Mouse (Mus musculus) ES-CJ7 (cell line): ENCODE measurements around the gene Phf11c.
"Not testable (repeated sequence)": the region's sequence is repeated elsewhere in the genome, so short reads cannot be mapped to it uniquely, and the experiment has no call there.

Experiments used
- DNase-seq: peaks from one replicate; pipeline ENCODE4 v3.0.0; 2011; ENCODE audit warnings: low read depth, low spot score

Phf11c gene

DNA sequence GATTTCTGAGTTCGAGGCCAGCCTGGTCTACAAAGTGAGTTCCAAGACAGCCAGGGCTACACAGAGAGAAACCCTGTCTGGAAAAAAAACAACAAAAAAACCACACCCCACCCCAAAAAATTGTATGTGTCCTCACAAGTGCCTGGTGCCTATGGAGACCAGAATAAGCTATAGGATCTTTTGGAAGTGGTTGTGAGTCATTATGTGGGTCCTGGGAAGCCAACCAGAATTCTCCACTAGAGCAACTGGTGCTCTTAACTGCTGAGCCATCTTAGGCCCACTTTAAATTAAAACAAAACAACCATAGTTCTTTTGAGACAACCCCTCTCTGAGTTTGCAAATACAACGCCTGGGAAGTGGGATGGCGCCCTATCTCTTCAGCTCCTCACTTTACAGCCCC is at the start of gene Phf11c:
Gene Phf11c (minus strand): TSS at position 101 of the 400 bp plus-strand sequence.
- DNase-seq = no peak

DNA sequence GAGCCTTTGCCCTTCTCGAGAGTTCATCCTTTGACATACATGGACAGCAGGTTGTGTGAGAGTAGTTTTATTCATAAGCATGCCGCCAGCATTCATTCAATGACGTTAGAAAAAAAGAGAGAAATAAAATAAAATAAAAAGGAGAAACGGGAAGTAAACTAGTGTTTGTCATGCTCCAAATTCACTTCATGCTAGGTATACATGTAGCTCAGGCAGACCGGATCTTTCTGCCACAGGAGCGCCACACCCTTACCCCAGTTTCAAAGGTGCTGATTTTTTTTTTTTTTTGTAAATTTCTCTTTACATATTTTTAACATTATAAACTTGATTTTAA is 46.3 kb upstream of the Phf11c start:
- DNase-seq = no peak

DNA sequence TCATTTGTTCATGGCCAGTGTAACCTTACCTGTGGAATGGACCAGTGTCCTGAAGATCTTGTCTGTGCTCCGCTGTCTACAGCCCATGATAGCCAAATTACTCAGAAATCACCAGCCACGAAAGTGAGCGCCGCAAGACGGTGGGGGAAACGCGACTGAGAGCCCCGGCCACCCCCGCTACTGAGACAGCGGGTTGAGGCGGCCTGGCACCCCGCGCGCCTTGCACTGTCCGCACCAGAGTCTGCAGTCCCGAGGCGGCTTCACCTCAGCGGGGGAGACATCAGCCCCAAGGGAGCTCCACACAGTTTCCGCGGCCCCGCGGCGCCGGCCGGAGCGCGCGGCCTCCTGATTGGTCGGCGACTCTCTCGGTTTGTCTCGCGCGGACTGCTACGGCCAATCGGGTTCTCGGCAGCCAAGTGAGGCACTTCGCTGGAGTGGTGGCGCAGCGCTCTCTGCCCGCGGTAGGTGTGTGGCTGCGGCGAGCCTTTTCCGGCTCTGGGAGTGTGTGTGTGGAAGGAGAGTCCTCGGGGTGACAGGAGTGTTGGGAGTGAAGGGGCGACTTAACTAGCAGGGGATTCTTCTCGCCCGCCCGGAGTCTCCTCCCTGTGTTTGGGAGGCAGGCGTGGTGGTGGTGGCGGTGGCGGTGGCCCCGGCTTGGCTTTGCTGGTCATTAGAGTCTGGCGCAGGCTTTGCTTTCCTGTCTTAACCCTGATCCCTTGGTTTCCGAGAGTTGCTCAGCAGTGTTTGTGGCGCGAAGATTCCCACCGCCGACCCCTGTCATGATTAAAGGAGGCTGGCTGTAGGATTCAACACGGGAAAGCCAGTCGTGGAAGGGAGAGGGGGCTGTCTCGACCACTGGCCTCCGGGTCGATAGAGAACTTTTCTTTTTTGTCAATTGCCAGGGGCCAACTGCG is 45.6 kb upstream of the Phf11c start, which contains the start of the genes Setdb2 and Cab39l:
Gene Setdb2 (minus strand): TSS at position 327 of the 914 bp plus-strand sequence.
Gene Cab39l (plus strand): TSS at position 415 of the 914 bp plus-strand sequence.
- peak; percentile 91 for DNase-seq

DNA sequence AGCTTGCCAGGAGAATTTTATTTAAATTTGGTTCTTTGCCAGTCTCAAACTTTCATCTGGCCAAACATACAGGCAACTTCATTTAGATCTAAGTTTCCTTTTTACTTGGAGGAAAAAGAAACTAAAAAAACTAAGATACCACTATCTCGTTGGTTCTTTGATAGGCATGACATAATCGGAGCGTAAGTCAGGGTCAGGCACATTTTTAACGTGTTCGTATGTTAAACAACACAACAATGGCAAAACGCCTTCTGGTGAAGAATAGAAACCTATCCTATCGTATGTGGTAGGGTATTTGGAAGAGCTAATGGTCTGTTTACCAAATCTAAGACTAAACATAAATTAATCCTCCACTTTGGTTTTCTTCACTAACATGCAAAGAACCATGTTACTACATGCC is 44.9 kb upstream of the Phf11c start:
- DNase-seq = no peak

DNA sequence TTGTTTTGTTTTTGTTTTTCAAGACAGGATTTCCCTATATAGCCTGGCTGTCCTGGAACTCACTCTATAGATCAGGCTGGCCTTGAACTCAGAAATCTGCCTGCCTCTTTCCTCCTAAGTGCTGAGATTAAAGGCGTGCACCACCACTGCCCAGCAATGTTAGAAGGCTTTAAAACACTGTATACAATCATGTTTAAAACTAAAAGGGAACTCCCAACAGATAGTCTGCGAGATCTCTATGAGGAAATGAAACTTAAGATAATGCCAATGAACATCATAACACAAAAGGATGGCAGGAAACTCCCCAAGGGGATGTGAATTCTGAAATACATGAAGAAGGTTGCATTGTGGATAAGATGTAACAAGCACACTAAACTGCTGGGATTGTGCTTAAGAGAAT is 43.3 kb upstream of the Phf11c start:
- no peak for DNase-seq

DNA sequence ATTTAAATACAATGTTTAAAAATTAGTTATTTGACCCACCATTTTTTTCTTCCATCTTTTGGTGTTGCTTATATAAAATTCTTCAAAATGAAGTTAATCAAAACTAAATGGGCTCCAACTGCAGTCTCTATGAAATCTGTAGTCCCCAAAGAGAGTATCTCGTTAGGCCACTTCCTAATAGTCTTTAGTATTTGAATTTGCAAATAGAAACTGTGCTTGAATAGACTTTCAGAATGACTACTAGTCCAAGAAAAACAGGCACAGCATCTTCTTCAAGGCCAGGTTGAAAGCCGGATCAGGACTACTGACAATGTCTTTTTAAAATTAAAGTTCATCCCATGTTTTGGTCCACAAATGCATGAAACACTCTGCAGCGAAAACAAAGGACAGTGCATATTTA is 42.2 kb upstream of the Phf11c start:
- no peak for DNase-seq

DNA sequence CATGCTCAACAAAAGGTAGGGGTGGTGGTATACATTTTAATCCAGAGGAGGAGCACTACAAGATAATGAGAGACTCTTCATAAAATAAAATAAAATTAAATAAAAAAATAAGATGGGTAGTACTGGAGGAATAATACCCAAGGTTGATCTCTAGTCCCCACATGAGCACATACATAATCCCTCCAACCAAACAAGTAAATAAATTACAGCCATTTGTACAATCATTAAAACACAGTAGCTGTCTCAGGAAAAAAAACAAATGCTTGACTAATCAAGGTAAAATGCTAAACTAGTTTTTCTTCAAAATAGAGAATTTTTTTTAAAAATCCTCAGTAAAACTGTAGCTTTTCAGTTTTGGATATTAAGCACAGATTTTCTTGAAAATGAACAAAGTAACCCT is 40.0 kb upstream of the Phf11c start:
- DNase-seq = no peak

DNA sequence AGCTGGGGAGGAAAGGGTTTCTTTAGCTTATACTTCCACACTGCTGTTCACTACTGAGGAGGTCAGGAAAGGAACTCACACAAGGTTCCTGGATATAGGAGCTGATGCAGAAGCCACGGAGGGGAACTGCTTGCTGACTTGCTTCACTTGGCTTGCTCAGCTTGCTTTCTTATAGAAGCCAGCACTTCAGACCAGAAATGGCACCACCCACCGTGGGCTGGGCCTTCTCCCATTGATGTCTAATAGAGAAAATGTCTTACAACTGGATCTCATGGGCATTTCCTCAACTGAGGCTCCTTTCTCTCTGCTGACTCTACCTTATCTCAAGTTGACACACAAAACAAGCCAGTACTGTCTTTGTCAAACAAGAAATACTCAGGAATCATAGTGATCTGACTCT is 38.7 kb upstream of the Phf11c start:
- no peak for DNase-seq

DNA sequence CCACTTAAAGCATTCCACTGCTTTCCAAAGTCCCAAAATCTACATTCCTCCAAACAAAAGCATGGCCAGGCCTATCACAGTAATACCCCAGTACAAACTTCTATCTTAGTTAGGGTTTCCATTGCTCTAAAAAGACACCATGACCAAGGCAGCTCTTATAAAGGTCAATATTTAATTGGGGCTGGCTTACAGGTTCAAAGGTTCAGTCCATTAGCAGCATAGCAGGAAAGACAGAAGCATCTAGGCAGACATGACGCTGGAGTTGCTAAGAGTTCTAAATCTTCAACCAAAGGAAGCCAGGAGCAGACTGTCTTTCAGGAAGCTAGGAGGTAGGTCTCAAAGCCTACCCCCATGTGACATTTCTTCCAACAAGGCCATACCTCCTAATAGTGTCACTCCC is 35.4 kb upstream of the Phf11c start:
- DNase-seq = no peak

DNA sequence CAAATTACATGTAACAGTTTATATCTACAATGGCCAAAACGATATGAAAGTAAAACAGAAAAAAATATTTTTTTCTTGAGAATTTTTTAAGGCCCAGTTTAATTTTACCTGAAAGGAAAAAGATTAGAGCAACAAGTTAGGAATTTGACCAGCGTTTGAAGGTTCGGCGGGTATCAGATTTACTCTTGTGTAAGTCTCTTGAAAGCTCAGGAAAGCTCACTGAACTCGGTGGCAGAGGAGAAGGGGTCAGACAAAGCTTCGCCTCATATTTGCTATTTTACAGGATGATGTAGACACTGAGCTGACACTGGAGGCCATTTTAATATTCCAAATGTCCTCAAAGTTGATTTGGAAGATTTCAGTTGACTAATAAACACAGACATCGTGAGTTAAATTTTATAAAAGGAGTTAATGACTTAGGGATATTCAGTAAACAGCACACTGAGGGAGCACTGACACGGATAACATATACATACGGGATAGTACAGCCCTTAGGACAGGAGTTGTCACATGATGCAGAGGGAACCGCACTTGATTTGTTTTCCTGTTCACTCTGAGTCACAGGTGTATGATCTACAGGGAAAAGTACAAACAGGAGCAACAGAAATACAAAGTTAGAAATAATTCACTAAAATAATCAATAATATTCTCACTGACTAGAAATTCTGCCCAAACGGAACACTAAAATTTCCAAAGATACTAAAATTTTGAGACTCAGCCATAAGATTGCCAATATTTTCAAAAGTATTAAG is 27.9 kb upstream of the Phf11c start:
- no peak for DNase-seq

DNA sequence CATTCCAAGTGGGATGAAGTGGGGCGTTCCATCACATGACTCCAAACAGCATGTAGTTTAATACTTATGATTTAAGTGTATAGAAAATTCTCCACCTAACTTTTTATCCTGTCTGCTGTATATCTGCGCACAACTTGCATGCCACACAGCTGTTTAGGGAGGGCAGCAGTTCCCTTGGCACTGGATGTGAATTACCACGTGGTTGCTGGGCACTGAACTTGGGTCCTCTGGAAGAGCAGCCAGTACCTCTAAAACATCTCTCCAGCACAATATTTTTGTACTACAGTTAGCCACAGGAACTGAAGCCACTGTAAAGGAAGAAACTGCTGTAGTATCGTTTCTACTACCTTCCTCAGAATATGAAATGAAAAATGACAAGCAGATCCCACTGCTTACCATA is 23.0 kb upstream of the Phf11c start:
- no peak for DNase-seq

DNA sequence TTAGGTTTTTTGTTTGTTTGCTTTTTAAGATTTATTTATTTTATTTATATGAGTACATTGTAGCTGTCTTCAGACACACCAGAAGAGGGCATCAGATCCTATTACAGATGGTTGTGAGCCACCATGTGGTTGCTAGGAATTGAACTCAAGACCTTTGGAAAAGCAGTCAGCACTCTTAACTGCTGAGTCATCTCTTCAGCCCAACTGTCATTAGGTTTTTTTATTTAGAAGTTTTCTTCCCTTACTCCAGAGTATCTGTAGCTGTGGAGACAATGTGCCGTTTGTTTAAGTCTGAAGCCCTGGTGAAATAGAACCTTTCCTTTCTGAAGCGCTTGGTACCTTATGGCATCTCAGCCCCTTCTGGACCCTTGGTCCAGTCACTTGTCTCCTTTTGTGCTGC is 19.8 kb upstream of the Phf11c start:
- not testable (repeated sequence) for DNase-seq

DNA sequence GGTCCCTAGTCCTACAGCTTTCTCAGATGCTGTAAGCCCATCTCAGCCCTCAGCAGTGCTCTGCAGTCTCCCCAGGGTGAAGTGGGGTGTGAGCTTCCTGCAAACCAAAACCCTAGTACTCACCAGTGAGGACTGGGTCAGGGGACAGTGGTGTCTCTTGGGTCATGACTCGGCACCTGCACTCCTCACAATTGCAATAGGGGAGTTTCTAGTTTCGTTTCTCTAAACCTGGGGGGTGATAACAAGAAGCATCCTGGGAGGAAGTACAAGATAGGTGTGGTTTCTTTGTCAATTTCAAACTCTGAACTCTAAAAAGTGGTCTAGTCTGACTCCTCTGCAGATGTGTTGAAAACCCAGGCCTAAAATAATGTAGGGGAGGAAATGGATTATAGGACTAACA is 1.8 kb upstream of the Phf11c start:
- no peak for DNase-seq

DNA sequence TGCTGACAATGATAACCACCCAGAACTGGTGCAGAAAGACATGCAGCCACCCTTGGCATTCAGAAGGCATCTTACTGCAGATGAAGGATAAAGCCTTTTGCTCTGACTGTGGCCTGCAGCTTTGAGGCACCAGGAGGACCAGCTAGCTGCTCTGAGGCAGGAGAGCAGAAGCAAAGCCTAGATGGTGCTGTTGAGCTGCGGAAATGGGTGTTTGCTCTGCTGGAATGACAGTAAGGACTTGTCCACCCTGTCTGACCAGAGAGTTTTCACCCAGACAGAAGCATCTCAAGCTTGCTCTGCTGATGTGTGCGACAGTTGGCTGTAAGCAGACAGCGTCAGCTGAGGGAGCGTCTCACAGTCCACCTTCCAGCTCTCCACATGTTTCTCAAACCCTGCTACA is 5.0 kb downstream of the Phf11c start:
- not testable (repeated sequence) for DNase-seq

DNA sequence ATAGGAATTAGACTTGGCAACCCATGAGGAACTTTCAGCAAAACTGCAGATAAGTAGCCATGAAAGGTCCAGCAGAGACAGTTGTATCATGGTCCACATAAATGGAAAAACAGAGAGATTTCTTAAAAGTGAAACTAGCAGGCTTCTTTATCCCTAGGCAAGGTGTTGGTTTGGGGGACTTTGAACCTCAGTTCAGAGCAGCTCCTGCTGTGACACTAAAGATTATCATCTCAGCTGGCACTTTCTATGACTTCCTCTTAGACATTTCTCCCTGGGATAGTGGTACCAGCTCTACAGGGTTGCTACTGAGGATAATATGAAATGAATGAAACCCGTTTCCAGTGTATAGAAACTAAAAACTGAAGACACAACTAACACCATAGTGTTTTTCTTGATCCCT is 5.6 kb downstream of the Phf11c start:
- no peak for DNase-seq

DNA sequence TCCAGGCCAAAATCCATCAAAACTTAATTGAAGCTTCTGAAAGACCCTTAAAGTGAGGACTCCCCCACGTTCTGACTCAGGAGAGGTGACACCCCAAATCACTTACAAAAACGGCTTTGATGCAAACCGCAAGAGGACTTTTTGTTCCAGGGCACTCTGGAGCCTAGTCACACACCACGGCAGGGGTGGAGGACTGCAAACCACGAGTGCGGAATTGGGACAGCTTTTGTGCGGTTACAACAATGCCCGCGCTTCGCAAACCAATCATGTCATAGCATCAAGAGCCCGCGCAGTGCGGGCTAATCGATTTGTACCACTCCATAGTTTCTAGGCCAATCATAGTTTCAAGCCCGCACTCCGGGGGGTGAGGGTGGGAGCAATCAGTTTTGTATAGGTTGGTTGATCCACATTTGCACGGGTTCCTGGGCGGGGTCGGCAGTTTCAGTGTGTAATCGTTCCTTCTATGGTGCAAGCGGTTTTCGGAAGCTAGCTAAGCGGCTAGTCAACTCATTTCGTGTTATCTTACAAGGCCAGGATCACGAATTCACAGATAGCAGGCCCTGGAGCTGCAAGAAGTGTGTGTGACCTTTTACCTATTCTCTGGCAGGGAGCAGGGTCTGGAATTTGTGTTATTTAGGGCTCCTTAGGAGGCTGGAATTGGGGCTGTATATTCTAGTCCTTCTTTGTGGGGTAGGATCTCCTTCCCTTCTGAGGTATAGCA is 24.7 kb downstream of the Phf11c start:
- DNase-seq = peak; percentile 96

DNA sequence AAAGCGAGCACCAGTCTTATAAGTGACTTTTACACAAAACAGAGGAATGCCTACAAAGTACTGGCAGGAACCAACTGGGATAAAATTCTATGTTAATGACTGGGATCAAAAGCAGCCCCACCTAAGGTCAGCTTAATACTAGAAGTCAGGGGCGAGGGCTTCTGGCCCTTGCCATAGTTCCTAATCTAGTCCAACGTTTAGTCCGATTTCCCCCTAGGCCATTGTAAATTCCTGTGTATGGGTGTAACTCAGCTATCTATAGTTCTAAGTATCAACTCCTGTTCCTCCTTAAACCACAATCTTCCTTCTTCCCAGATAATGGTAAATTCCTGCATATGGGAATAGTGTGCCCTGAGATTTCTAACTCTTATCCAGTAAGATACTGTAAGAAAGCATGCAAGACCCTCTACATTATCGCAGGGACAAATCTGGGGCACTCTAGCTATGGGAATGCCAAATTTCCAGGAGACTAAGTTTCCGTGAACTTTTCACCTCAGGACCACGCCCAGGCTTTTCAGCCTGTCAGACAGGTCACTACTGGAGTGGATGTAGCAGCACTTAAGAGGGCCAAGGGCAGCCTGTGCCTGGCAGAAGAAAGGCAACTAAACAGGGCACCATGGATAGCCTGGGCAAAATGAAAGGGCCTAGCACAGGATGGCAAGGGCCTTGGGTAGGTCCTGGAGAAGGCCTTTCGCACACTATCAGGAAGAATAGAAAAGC is 28.6 kb downstream of the Phf11c start:
- peak; percentile 71 for DNase-seq

DNA sequence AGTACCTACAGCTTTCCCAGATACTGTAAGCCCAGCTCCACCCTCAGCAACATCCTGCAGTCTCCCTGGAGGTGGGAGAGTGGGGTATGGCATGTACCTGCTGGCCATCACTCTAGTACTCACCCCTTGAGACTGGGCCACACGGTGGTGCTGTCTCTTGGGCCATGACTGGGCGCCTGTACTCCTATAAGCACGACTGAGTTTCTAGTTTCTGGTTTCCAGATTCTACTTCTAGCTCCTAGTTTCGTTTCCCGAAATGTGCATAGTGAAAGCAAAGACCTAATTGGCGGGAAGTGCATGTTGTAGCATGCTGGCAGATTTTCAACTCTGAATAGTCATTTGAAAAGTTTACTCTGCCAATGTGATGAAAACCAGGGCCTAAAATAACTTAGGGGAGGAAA is 29.9 kb downstream of the Phf11c start, which contains the start of gene Phf11d:
Gene Phf11d (minus strand): TSS at position 227 of the 401 bp plus-strand sequence.
- DNase-seq = peak; percentile 19

DNA sequence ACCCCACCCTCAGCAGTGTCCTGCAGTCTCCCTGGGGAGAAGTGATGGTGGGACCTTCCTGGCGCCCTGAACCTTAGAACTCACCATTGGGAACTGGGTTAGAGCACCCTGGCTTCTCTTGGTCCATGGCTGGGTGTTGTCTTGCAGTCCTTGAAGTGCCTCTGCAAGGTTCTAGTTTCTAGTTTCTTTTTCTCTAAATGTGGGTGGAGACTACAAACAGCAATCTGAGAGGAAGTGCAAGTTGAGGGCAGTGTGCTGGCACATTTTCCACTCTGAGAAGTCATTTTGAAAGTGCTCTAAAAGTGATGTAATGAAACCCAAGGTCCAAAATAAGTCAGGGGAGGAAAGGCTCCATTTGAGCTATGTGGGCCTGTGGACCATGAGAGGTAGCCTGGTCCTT is 54.0 kb downstream of the Phf11c start, which contains the start of gene Phf11b:
Gene Phf11b (minus strand): TSS at position 163 of the 400 bp plus-strand sequence.
- DNase-seq = not testable (repeated sequence)

DNA sequence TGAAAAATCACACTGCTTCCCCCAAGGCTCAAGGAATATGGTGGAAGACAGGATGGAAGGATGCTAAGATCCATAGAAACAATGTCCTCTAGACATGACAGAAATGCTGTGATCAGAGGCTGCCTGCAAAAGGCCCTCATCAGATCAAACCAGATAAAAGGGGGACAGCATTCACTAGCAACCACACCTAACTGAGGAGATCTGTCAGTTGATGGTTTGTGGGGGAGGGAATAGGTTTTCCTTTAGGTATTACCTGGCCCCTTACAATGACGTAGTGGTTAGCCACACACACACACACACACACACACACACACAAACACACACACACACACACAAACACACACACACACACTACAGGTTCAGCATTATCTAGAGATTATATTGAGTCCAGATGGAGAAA is 55.6 kb downstream of the Phf11c start:
- DNase-seq = no peak

DNA sequence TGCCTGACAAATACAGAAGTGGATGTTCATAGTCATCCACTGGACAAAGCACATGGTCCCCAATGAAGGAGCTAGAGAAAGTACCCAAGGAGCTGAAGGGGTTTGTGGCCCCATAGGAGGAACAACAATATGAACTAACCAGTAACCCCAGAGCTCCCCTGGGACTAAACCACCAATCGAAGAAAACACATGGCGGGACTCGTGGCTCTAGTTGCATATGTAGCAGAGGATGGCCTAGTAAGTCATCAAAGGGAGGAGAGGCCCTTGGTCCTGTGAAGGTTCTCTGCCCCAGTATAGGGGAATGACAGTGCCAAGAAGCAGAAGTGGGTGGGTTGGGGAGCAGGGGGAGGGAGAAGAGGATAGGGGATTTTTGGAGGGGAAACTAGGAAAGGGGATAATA is 59.1 kb downstream of the Phf11c start:
- DNase-seq = not testable (repeated sequence)
